Mouse (Mus musculus) limb, embryonic 12.5 days (tissue): ENCODE measurements around the gene Med15. TPM values are rescaled to one million over a fixed set of nuclear protein-coding genes. Genes with fewer than 3 reads are reported as not detected.

Experiments used
- ATAC-seq: fragments of 200-750 bp; cut with Nextera tagmentation; 2 replicates; pipeline ENCODE4 v1.8.0; 2017; ENCODE audit warnings: low read depth, moderate TSS enrichment; ENCODE audit not compliant: insufficient number of reproducible peaks, insufficient read depth, low FRiP score, low TSS enrichment
- H3K27ac ChIP-seq: fragments of 300-500 bp; sonication (generic); 2 replicates; pipeline ENCODE4 v1.5.1; 2016; ENCODE audit warnings: mild to moderate bottlenecking, moderate library complexity
- H3K27me3 ChIP-seq: fragments of 300-500 bp; sonication (generic); 2 replicates; pipeline ENCODE4 v1.6.1; 2016; ENCODE audit warnings: mild to moderate bottlenecking, moderate library complexity
- H3K36me3 ChIP-seq: fragments of 300-500 bp; sonication (generic); 2 replicates; pipeline ENCODE4 v1.6.1; 2016; ENCODE audit warnings: mild to moderate bottlenecking, moderate library complexity
- H3K4me1 ChIP-seq: fragments of 300-500 bp; sonication (generic); replicated peaks from 2 replicates; pipeline ENCODE4 v1.6.1; 2016
- H3K4me2 ChIP-seq: fragments of 300-500 bp; sonication (generic); 2 replicates; pipeline ENCODE4 v1.6.1; 2016; ENCODE audit warnings: mild to moderate bottlenecking, moderate library complexity
- H3K4me3 ChIP-seq: fragments of 300-500 bp; sonication (generic); replicated peaks from 2 replicates; pipeline ENCODE4 v1.5.1; 2016; ENCODE audit warnings: mild to moderate bottlenecking
- H3K9ac ChIP-seq: fragments of 300-500 bp; sonication (generic); replicated peaks from 2 replicates; pipeline ENCODE4 v1.6.1; 2016; ENCODE audit warnings: mild to moderate bottlenecking, moderate library complexity
- H3K9me3 ChIP-seq: fragments of 300-500 bp; sonication (generic); 2 replicates; pipeline ENCODE4 v1.6.1; 2016; ENCODE audit warnings: mild to moderate bottlenecking, moderate library complexity
- WGBS: fragments of 180-500 bp; shearing (Covaris S2); methylation state at CpG from one replicate; pipeline ENCODE4 v1.1.7; 2016; 5-methylcytosine and 5-hydroxymethylcytosine counted together
- polyA plus RNA-seq: library from polyadenylated mRNA; unstranded; fragments of >200 nt; fragmentation: Nextera tagmentation; extraction: Ambion mirVana; gene quantifications from 2 replicates; pipeline ENCODE4 v1.2.1, GENCODE M21; 2016

Med15 gene
- 43.2 and 44.2 TPM in 2 replicates for polyA plus RNA-seq

GRCm38 (mm10) chr16:17732841-17733340 is at the start of gene Med15:
TSS of gene Med15 (minus strand) at chr16:17732891.
- Histone ChIP-seq H3K4me1 (no peaks in the 10 kb centered on the region), H3K27ac (no peak within 1 kb of the TSS), H3K36me3 (no peaks in the 10 kb centered on the region), H3K9ac (no peak within 1 kb of the TSS), H3K9me3 (no peaks in the 10 kb centered on the region), H3K27me3 (peaks cover 18% of the 10 kb centered on the region), H3K4me2 (no peak within 1 kb of the TSS), H3K4me3 (no peak within 1 kb of the TSS)
- WGBS = 24% methylated on average over 3 of the region's 3 CpGs
- ATAC-seq = no peak

DNA sequence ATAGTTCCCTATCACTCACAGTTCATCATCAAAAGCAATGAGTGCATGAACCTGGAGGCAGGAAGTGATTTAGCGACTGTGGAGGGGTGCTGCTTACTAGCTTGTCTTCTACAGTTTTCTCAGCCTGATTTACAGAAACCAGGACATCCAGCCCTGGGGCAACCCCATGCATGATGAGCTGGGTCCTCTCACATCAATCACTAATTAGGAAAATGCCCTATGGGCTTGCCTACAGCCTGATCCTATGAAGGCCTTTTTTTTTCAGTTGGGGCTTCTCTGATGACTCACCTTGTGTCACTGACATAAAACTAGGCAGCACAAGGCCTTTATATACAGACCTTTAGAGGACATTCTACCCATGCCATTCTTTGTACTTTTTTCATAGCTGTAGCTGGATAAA is 47.0 kb upstream of the Med15 start:
- no peak overlapping the region for H3K4me3 ChIP-seq
- H3K4me2 ChIP-seq = no peak overlapping the region
- H3K36me3 ChIP-seq = peaks cover 90% of the 10 kb centered on the region
- WGBS = 86% methylated on average over 1 of the region's 1 CpGs
- no peak overlapping the region for H3K9ac ChIP-seq
- H3K27ac ChIP-seq = no peak overlapping the region
- 0 out of 2 replicates have a peak, but pooled peaks cover 6% of the 10 kb centered on the region for H3K4me1 ChIP-seq
- H3K27me3 ChIP-seq = no peaks in the 10 kb centered on the region
- no peak for ATAC-seq
- H3K9me3 ChIP-seq = no peaks in the 10 kb centered on the region

- WGBS = 67% methylated on average over 4 of the region's 4 CpGs
- Histone ChIP-seq H3K9me3 (no peaks in the 10 kb centered on the region), H3K4me3 (no peak overlapping the region), H3K27me3 (no peaks in the 10 kb centered on the region), H3K36me3 (peaks cover 85% of the 10 kb centered on the region), H3K9ac (no peak overlapping the region), H3K4me1 (0 out of 2 replicates have a peak, but pooled peaks cover 6% of the 10 kb centered on the region), H3K4me2 (no peak overlapping the region), H3K27ac (no peak overlapping the region)
- no peak for ATAC-seq
These were observed 45.5 kb upstream of the Med15 start for GRCm38 (mm10) chr16:17778223-17778622.

- H3K36me3 ChIP-seq = peaks cover 83% of the 10 kb centered on the region
- H3K9me3 ChIP-seq = no peaks in the 10 kb centered on the region
- H3K9ac ChIP-seq = no peak overlapping the region
- WGBS = 66% methylated on average over 11 of the region's 11 CpGs
- ATAC-seq = no peak
- H3K4me3 ChIP-seq = no peak overlapping the region
- no peak overlapping the region for H3K4me2 ChIP-seq
- 0 out of 2 replicates have a peak, but pooled peaks cover 6% of the 10 kb centered on the region for H3K4me1 ChIP-seq
- H3K27ac ChIP-seq = no peak overlapping the region
- no peaks in the 10 kb centered on the region for H3K27me3 ChIP-seq
These were observed 44.1 kb upstream of the Med15 start for GRCm38 (mm10) chr16:17776828-17777227.

- no peaks in the 10 kb centered on the region for H3K4me1 ChIP-seq
- H3K9me3 ChIP-seq = no peaks in the 10 kb centered on the region
- ATAC-seq = no peak
- peaks cover 76% of the 10 kb centered on the region for H3K36me3 ChIP-seq
- no peaks in the 10 kb centered on the region for H3K27me3 ChIP-seq
- H3K9ac ChIP-seq = no peak overlapping the region
- H3K27ac ChIP-seq = no peak overlapping the region
- 80% methylated on average over 4 of the region's 4 CpGs for WGBS
- no peak overlapping the region for H3K4me3 ChIP-seq
- H3K4me2 ChIP-seq = no peak overlapping the region
These were observed 38.6 kb upstream of the Med15 start for GRCm38 (mm10) chr16:17771117-17771865.

DNA sequence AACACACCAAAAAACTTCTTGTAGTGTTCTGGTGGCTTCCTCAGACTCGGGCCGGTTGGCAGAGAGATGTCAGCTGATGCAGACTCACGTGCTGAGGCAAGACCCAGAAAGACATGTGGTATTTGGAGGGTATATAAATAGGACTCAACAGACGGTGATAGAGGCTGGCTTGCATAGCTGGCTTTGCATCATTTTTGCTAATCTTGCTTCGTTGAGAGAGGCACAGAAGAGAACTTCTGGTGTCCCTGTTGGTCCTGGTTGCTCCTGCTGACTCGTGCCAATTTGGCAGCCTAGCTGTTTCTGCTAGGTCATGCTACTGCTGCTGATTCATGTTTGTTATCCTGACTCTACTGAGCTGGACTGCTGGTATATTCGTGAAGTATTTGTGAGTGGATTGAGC is 36.1 kb upstream of the Med15 start:
- 82% methylated on average over 7 of the region's 7 CpGs for WGBS
- H3K9ac ChIP-seq = no peak overlapping the region
- H3K4me1 ChIP-seq = 0 out of 2 replicates have a peak, but pooled peaks cover 4% of the 10 kb centered on the region
- H3K4me2 ChIP-seq = no peak overlapping the region
- no peak overlapping the region for H3K27ac ChIP-seq
- no peak overlapping the region for H3K4me3 ChIP-seq
- no peaks in the 10 kb centered on the region for H3K27me3 ChIP-seq
- ATAC-seq = no peak
- H3K9me3 ChIP-seq = no peaks in the 10 kb centered on the region
- peaks cover 77% of the 10 kb centered on the region for H3K36me3 ChIP-seq

DNA sequence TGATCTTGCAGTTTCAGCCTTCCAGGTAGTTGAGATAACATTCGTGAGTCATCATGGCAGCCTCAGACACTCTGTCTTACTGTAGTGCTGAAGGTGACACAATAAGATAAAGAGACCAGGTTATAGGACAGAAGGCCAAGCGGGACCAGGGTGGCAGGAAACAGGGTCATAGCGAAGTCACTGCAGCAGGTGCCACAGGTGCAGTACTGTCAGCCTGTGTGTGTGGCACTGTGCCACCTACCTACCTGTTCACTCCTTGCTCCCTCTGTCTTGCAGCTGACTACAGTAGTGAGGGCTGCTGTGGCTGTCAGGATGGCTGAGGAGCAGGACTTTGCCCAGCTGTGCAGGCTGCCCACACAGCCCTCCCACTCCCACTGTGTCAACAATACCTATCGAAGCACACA is 31.4 kb upstream of the Med15 start:
- no peaks in the 10 kb centered on the region for H3K9me3 ChIP-seq
- H3K36me3 ChIP-seq = peaks cover 56% of the 10 kb centered on the region
- no peak overlapping the region for H3K4me3 ChIP-seq
- WGBS = 80% methylated on average over 4 of the region's 4 CpGs
- no peaks in the 10 kb centered on the region for H3K27me3 ChIP-seq
- peaks cover 32% of the 10 kb centered on the region for H3K4me1 ChIP-seq
- ATAC-seq = no peak
- no peak overlapping the region for H3K4me2 ChIP-seq
- H3K9ac ChIP-seq = no peak overlapping the region
- no peak overlapping the region for H3K27ac ChIP-seq

DNA sequence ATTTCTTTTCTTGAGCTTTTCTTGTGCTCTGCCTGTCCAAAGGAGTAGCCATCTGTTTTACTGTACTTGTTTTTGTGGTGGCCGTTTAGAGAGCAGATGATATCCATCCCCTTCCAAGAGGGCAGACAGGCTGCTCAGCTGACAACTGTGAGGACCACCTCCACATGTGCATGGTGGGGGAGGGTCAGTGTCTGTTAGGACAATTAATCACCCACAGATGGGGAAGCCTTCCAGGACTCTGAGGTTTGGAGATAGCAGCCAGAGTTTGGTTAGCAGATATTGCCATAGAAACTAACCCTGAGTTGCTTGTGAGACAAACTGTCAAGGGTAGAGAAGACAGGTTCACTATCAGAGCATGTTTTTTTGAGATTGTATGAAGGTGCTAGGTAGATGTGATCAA is 28.4 kb upstream of the Med15 start:
- H3K9me3 ChIP-seq = no peaks in the 10 kb centered on the region
- no peak for ATAC-seq
- peak overlapping the region; percentile 71 for H3K4me2 ChIP-seq
- no peak overlapping the region for H3K9ac ChIP-seq
- 35% methylated on average over 1 of the region's 1 CpGs for WGBS
- no peaks in the 10 kb centered on the region for H3K27me3 ChIP-seq
- H3K27ac ChIP-seq = no peak overlapping the region
- H3K4me1 ChIP-seq = peaks cover 35% of the 10 kb centered on the region
- peaks cover 27% of the 10 kb centered on the region for H3K36me3 ChIP-seq
- H3K4me3 ChIP-seq = peak overlapping the region; percentile 60; the same call in 1 of the 2 replicates

- Histone ChIP-seq H3K4me2 (peak overlapping the region; percentile 71), H3K4me1 (peaks cover 35% of the 10 kb centered on the region), H3K36me3 (peaks cover 23% of the 10 kb centered on the region), H3K9me3 (no peaks in the 10 kb centered on the region), H3K27ac (no peak overlapping the region), H3K9ac (no peak overlapping the region), H3K27me3 (no peaks in the 10 kb centered on the region), H3K4me3 (peak overlapping the region; percentile 60)
- peak; percentile 11; the same call in 1 of the 2 replicates for ATAC-seq
- WGBS = 31% methylated on average over 8 of the region's 8 CpGs
These were observed 28.0 kb upstream of the Med15 start for GRCm38 (mm10) chr16:17760657-17761056.

DNA sequence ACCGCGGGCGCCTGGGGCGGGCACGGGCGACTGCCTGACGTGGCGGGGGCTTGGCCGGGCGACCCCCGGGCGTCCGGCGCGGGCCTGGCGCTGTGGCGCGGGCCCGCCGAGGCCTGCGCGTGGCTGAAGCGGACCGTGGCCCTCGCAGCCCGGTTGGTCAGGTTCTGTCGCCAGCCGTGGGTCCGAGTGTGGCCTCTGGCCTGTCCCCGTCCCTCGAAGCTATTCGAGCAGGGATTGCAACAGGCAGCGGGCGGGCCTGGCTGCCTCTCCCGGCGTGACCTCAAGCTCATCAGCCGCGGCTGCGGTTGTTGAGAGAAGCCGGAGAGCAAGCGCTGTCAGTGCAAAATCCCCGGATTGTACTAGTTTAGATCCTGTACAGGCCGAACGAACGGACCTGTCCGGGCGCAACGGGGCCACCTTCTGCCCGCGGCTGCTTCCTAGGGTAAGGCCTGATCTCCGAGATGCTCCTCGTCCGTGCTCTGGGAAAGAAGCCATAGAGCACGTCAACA is 27.2 kb upstream of the Med15 start:
- Histone ChIP-seq H3K9me3 (no peaks in the 10 kb centered on the region), H3K27me3 (0 out of 2 replicates have a peak, but pooled peaks cover under 1% of the 10 kb centered on the region), H3K36me3 (peaks cover 17% of the 10 kb centered on the region), H3K9ac (peak overlapping the region; percentile 86), H3K4me3 (peak overlapping the region; percentile 60), H3K4me1 (peaks cover 35% of the 10 kb centered on the region), H3K4me2 (peak overlapping the region; percentile 71), H3K27ac (peak overlapping the region; percentile 66)
- peak; percentile 76 for ATAC-seq
- 2% methylated on average over 51 of the region's 54 CpGs for WGBS

- peak within 1 kb of the TSS; percentile 60 for H3K4me3 ChIP-seq
- peak; percentile 90 for ATAC-seq
- H3K27me3 ChIP-seq = 0 out of 2 replicates have a peak, but pooled peaks cover 3% of the 10 kb centered on the region
- H3K4me2 ChIP-seq = peak within 1 kb of the TSS; percentile 71
- WGBS = 1% methylated on average over 28 of the region's 28 CpGs
- peak within 1 kb of the TSS; percentile 66 for H3K27ac ChIP-seq
- no peaks in the 10 kb centered on the region for H3K9me3 ChIP-seq
- peaks cover 34% of the 10 kb centered on the region for H3K4me1 ChIP-seq
- H3K9ac ChIP-seq = peak within 1 kb of the TSS; percentile 86
- H3K36me3 ChIP-seq = peaks cover 13% of the 10 kb centered on the region
These were observed 26.7 kb upstream of the Med15 start, which contains the start of gene Klhl22 for GRCm38 (mm10) chr16:17759344-17759773. TSS of gene Klhl22 (plus strand) at chr16:17759618.
